Mouse (Mus musculus): Measurements from ENCODE around the gene Gpr1. TPM values are rescaled to one million over a fixed set of nuclear protein-coding genes. Genes with fewer than 3 reads are reported as not detected.
"Not testable (repeated sequence)": the region's sequence is repeated elsewhere in the genome, so short reads cannot be mapped to it uniquely, and the experiment has no call there.

The Gpr1 gene
- polyA plus RNA-seq, 1 experiment = 1.0 TPM

GRCm38 (mm10) chr1:63180122-63180521, 34.2 kb downstream of the Gpr1 start:
- no peak for DNase-seq (ENCODE audit: low read depth)

GRCm38 (mm10) chr1:63178308-63178707, 36.0 kb downstream of the Gpr1 start:
- no peak for DNase-seq (ENCODE audit: low read depth)

GRCm38 (mm10) chr1:63176604-63177421, 37.5 kb downstream of the Gpr1 start, which contains the start of the genes Eef1b2 and Ndufs1:
TSS of gene Eef1b2 (plus strand) at chr1:63176825.
TSS of gene Ndufs1 (minus strand) at chr1:63176833.
- DNase-seq (ENCODE audit: low read depth) = peak; percentile 77

- DNase-seq (ENCODE audit: low read depth) = no peak
Measured at GRCm38 (mm10) chr1:63176259-63176603, 38.1 kb downstream of the Gpr1 start.

- no peak for DNase-seq (ENCODE audit: low read depth)
Measured at GRCm38 (mm10) chr1:63175853-63176252, 38.5 kb downstream of the Gpr1 start.

GRCm38 (mm10) chr1:63168638-63169037, 45.7 kb downstream of the Gpr1 start:
- no peak for DNase-seq (ENCODE audit: low read depth)

- no peak for DNase-seq (ENCODE audit: low read depth)
Measured at GRCm38 (mm10) chr1:63140231-63140630, 74.1 kb downstream of the Gpr1 start.

- DNase-seq (ENCODE audit: low read depth) = not testable (repeated sequence)
Measured at GRCm38 (mm10) chr1:63138586-63138985, 75.8 kb downstream of the Gpr1 start.

GRCm38 (mm10) chr1:63137971-63138370, 76.4 kb downstream of the Gpr1 start:
- DNase-seq (ENCODE audit: low read depth) = no peak

GRCm38 (mm10) chr1:63134530-63134929, 79.8 kb downstream of the Gpr1 start:
- no peak for DNase-seq (ENCODE audit: low read depth)

Other genes with a start within 250 kb of the Gpr1 start
- gene Ino80d, start 99.9 kb downstream of the Gpr1 start, polyA plus RNA-seq (2012; rRNA removed) = 7.9 and 9.1 TPM in 2 replicates
- gene Eef1b2, start 37.7 kb downstream of the Gpr1 start, polyA plus RNA-seq (2012; rRNA removed) = 360 and 598 TPM in 2 replicates
- 39.1 and 49.5 TPM in 2 replicates for gene Ndufs1, start 37.7 kb downstream of the Gpr1 start, polyA plus RNA-seq (2012; rRNA removed)
- gene Zdbf2, start 58.7 kb upstream of the Gpr1 start, polyA plus RNA-seq (2012; rRNA removed) = 0.14 and 0.32 TPM in 2 replicates
- gene Adam23, start 231.3 kb upstream of the Gpr1 start, polyA plus RNA-seq (2012; rRNA removed) = 12.9 and 21.5 TPM in 2 replicates

Data from gonadal fat pad, adult 2 months (tissue).